Mouse (Mus musculus): Measurements from ENCODE around the gene Prkag2. TPM values are rescaled to one million over a fixed set of nuclear protein-coding genes. Genes with fewer than 3 reads are reported as not detected.

The Prkag2 gene
- polyA plus RNA-seq, 1 experiment: 1.1 TPM

GRCm38 (mm10) chr5:24993190-24993589 is 107.3 kb downstream of the Prkag2 start:
- Histone ChIP-seq H3K4me3 (replicated peaks) (peak overlapping the region; percentile 6), H3K27me3 (replicated peaks) (peaks cover 4% of the 10 kb centered on the region), H3K36me3 (replicated peaks; ENCODE audit: low read length) (peaks cover 4% of the 10 kb centered on the region), H3K4me1 (peaks cover 75% of the 10 kb centered on the region), H3K9me3 (no peaks in the 10 kb centered on the region)
- TF ChIP-seq FLI1 (IDR thresholded peaks at IDR 0.05; ENCODE audit: low read length): no peak
- TF ChIP-seq GATA1 (IDR thresholded peaks at IDR 0.05; ENCODE audit: borderline replicate concordance, low read length): no peak

GRCm38 (mm10) chr5:24991575-24991974 is 108.9 kb downstream of the Prkag2 start:
- Histone ChIP-seq H3K9me3 (no peaks in the 10 kb centered on the region), H3K27me3 (replicated peaks) (peaks cover 5% of the 10 kb centered on the region), H3K36me3 (replicated peaks; ENCODE audit: low read length) (peaks cover 5% of the 10 kb centered on the region), H3K4me3 (replicated peaks) (no peak overlapping the region), H3K4me1 (peaks cover 82% of the 10 kb centered on the region)
- TF ChIP-seq GATA1 (IDR thresholded peaks at IDR 0.05; ENCODE audit: borderline replicate concordance, low read length) (no peak), FLI1 (IDR thresholded peaks at IDR 0.05; ENCODE audit: low read length) (no peak)

- TF ChIP-seq FLI1 (IDR thresholded peaks at IDR 0.05; ENCODE audit: low read length) (no peak), GATA1 (IDR thresholded peaks at IDR 0.05; ENCODE audit: borderline replicate concordance, low read length) (no peak)
- H3K27me3 ChIP-seq (replicated peaks): peaks cover 5% of the 10 kb centered on the region
- peaks cover 86% of the 10 kb centered on the region for H3K4me1 ChIP-seq
- H3K4me3 ChIP-seq (replicated peaks): no peak overlapping the region
- peaks cover 5% of the 10 kb centered on the region for H3K36me3 ChIP-seq (replicated peaks; ENCODE audit: low read length)
- no peaks in the 10 kb centered on the region for H3K9me3 ChIP-seq
These were observed 110.0 kb downstream of the Prkag2 start for GRCm38 (mm10) chr5:24990460-24990859.

- H3K36me3 ChIP-seq (replicated peaks; ENCODE audit: low read length): peaks cover 5% of the 10 kb centered on the region
- TF ChIP-seq FLI1 (IDR thresholded peaks at IDR 0.05; ENCODE audit: low read length) (no peak), GATA1 (IDR thresholded peaks at IDR 0.05; ENCODE audit: borderline replicate concordance, low read length) (no peak)
- peaks cover 86% of the 10 kb centered on the region for H3K4me1 ChIP-seq
These were observed 110.8 kb downstream of the Prkag2 start for GRCm38 (mm10) chr5:24989683-24990082.

GRCm38 (mm10) chr5:24986956-24987355 is 113.5 kb downstream of the Prkag2 start:
- TF ChIP-seq FLI1 (IDR thresholded peaks at IDR 0.05; ENCODE audit: low read length): no peak
- no peak for TF ChIP-seq GATA1 (IDR thresholded peaks at IDR 0.05; ENCODE audit: borderline replicate concordance, low read length)
- H3K9me3 ChIP-seq: no peaks in the 10 kb centered on the region
- H3K36me3 ChIP-seq (replicated peaks; ENCODE audit: low read length): peaks cover 5% of the 10 kb centered on the region
- no peak overlapping the region for H3K4me3 ChIP-seq (replicated peaks)
- H3K4me1 ChIP-seq: peaks cover 85% of the 10 kb centered on the region
- peaks cover 10% of the 10 kb centered on the region for H3K27me3 ChIP-seq (replicated peaks)

More at GRCm38 (mm10) chr5:24989683-24990082, 110.8 kb downstream of the Prkag2 start:
- Histone ChIP-seq H3K9me3 (no peaks in the 10 kb centered on the region), H3K4me3 (replicated peaks) (no peak overlapping the region), H3K27me3 (replicated peaks) (peaks cover 3% of the 10 kb centered on the region)

GRCm38 (mm10) chr5:24986204-24986940 is 114.1 kb downstream of the Prkag2 start:
- no peaks in the 10 kb centered on the region for H3K9me3 ChIP-seq
- TF ChIP-seq GATA1 (IDR thresholded peaks at IDR 0.05; ENCODE audit: borderline replicate concordance, low read length) (no peak), FLI1 (IDR thresholded peaks at IDR 0.05; ENCODE audit: low read length) (no peak)
- H3K4me1 ChIP-seq: peaks cover 82% of the 10 kb centered on the region
- no peak overlapping the region for H3K4me3 ChIP-seq (replicated peaks)
- H3K27me3 ChIP-seq (replicated peaks): peaks cover 13% of the 10 kb centered on the region
- H3K36me3 ChIP-seq (replicated peaks; ENCODE audit: low read length): peaks cover 2% of the 10 kb centered on the region

- peaks cover 18% of the 10 kb centered on the region for H3K27me3 ChIP-seq (replicated peaks)
- H3K36me3 ChIP-seq (replicated peaks; ENCODE audit: low read length): peaks cover 2% of the 10 kb centered on the region
- no peak overlapping the region for H3K4me3 ChIP-seq (replicated peaks)
- peaks cover 75% of the 10 kb centered on the region for H3K4me1 ChIP-seq
- TF ChIP-seq FLI1 (IDR thresholded peaks at IDR 0.05; ENCODE audit: low read length) (no peak), GATA1 (IDR thresholded peaks at IDR 0.05; ENCODE audit: borderline replicate concordance, low read length) (no peak)
- no peaks in the 10 kb centered on the region for H3K9me3 ChIP-seq
These were observed 114.8 kb downstream of the Prkag2 start for GRCm38 (mm10) chr5:24985434-24986176.

- Histone ChIP-seq H3K4me1 (peaks cover 75% of the 10 kb centered on the region), H3K27me3 (replicated peaks) (peaks cover 19% of the 10 kb centered on the region), H3K36me3 (replicated peaks; ENCODE audit: low read length) (peaks cover 2% of the 10 kb centered on the region), H3K9me3 (no peaks in the 10 kb centered on the region), H3K4me3 (replicated peaks) (peak overlapping the region; percentile 18)
- TF ChIP-seq FLI1 (IDR thresholded peaks at IDR 0.05; ENCODE audit: low read length) (no peak), GATA1 (IDR thresholded peaks at IDR 0.05; ENCODE audit: borderline replicate concordance, low read length) (no peak)
These were observed 116.3 kb downstream of the Prkag2 start for GRCm38 (mm10) chr5:24984157-24984556.

GRCm38 (mm10) chr5:24983539-24983938 is 116.9 kb downstream of the Prkag2 start:
- H3K9me3 ChIP-seq: no peaks in the 10 kb centered on the region
- H3K4me3 ChIP-seq (replicated peaks): peak overlapping the region; percentile 38
- no peak for TF ChIP-seq GATA1 (IDR thresholded peaks at IDR 0.05; ENCODE audit: borderline replicate concordance, low read length)
- TF ChIP-seq FLI1 (IDR thresholded peaks at IDR 0.05; ENCODE audit: low read length): no peak
- peaks cover 72% of the 10 kb centered on the region for H3K4me1 ChIP-seq
- peaks cover 2% of the 10 kb centered on the region for H3K36me3 ChIP-seq (replicated peaks; ENCODE audit: low read length)
- H3K27me3 ChIP-seq (replicated peaks): peaks cover 22% of the 10 kb centered on the region

GRCm38 (mm10) chr5:24982258-24982657 is 118.2 kb downstream of the Prkag2 start:
- Histone ChIP-seq H3K9me3 (no peaks in the 10 kb centered on the region), H3K36me3 (replicated peaks; ENCODE audit: low read length) (no peaks in the 10 kb centered on the region), H3K4me3 (replicated peaks) (no peak overlapping the region), H3K4me1 (peaks cover 71% of the 10 kb centered on the region), H3K27me3 (replicated peaks) (peaks cover 29% of the 10 kb centered on the region)
- TF ChIP-seq GATA1 (IDR thresholded peaks at IDR 0.05; ENCODE audit: borderline replicate concordance, low read length) (no peak), FLI1 (IDR thresholded peaks at IDR 0.05; ENCODE audit: low read length) (no peak)
